Mouse (Mus musculus) spleen, adult 2 months (tissue): Measurements from ENCODE around the gene Fgf22. TPM values are rescaled to one million over a fixed set of nuclear protein-coding genes. Genes with fewer than 3 reads are reported as not detected.

Experiments used
- DNase-seq, 2 experiments: peaks; one replicate each; pipeline versions ENCODE4 v3.0.0 to v3.0.0-alpha.2; 2012 to 2021; ENCODE audit warnings: low spot score in 2 of 2, low read depth in 1 of 2
- H3K27ac ChIP-seq: fragments of 200-500 bp; 2 replicates; pipeline ENCODE4 v1.5.1; 2012; ENCODE audit warnings: low read length, inconsistent platforms; ENCODE audit not compliant: insufficient read depth
- H3K27me3 ChIP-seq: fragments of 200-500 bp; 2 replicates; pipeline ENCODE4 v1.6.1; 2012; ENCODE audit warnings: mild to moderate bottlenecking, moderate library complexity, low read length, inconsistent platforms; ENCODE audit not compliant: control insufficient read depth, insufficient read depth
- H3K36me3 ChIP-seq: fragments of 200-500 bp; 2 replicates; pipeline ENCODE4 v1.6.1; 2012; ENCODE audit warnings: mild to moderate bottlenecking, low read length, inconsistent platforms; ENCODE audit not compliant: control insufficient read depth, insufficient read depth
- H3K4me1 ChIP-seq: fragments of 200-500 bp; 2 replicates; pipeline ENCODE4 v1.6.1; 2011; ENCODE audit warnings: inconsistent platforms; ENCODE audit not compliant: control insufficient read depth, insufficient read depth, insufficient read length
- H3K4me3 ChIP-seq: fragments of 200-500 bp; 2 replicates; pipeline ENCODE4 v1.5.1; 2011; ENCODE audit warnings: mild to moderate bottlenecking, inconsistent platforms; ENCODE audit not compliant: insufficient read depth, insufficient read length; ENCODE audit errors: extremely low read depth
- CTCF ChIP-seq: fragments of 200-500 bp; IDR thresholded peaks from 2 replicates; pipeline ENCODE4 v1.5.1; 2011; ENCODE audit warnings: mild to moderate bottlenecking, inconsistent platforms; ENCODE audit not compliant: insufficient read depth, insufficient read length, insufficient replicate concordance; ENCODE audit errors: extremely low read depth
- POLR2A ChIP-seq: fragments of 200-500 bp; IDR thresholded peaks from 2 replicates; pipeline ENCODE4 v1.6.1; 2011; ENCODE audit warnings: low read depth, low read length, inconsistent platforms
- WGBS: fragments of 180-500 bp; shearing (Covaris S2); methylation state at CpG from one replicate; pipeline ENCODE4 v1.1.7; 2018; 5-methylcytosine and 5-hydroxymethylcytosine counted together
- polyA plus RNA-seq: library from polyadenylated mRNA; depleted of rRNA; stranded (reverse); fragments of >200 nt; gene quantifications from 2 replicates; pipeline ENCODE4 v1.2.3, GENCODE M21; 2012; rRNA removed

Fgf22 gene
- not detected in 2 replicates for polyA plus RNA-seq

DNA sequence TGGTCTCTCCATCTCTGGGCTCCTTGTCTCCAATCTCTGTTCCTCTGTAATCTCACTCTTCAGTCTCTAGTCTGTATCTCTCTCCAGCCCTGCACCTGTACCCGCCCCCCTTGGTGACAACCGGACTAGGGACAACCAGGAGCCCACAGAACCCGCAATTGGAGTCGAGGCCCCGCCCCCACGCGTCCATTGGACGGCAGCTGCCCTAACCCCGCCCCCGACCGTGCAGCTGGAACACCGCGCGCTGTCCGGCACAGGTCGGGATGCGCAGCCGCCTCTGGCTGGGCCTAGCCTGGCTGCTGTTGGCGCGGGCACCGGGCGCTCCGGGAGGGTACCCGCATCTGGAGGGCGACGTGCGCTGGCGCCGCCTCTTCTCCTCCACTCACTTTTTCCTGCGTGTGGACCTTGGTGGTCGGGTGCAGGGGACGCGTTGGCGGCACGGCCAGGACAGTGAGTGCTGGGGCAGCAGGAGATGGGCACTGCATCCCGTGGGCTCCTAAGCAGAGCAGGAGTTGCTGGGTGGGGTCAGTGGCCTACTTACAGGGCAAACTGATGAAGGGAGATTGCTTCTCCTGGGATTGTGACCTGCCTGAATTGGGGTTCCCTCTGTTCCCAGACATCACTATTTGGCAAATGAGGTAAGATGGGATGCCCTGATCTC is at the start of gene Fgf22:
TSS of gene Fgf22 (plus strand) at position 221 of the 661 bp plus-strand sequence.
- no peak within 1 kb of the TSS for H3K27ac ChIP-seq
- 0 out of 2 replicates have a peak, but pooled peaks cover 1% of the 10 kb centered on the region for H3K27me3 ChIP-seq
- DNase-seq: peak in 1 of 2 experiments; percentile 30
- no peak within 1 kb of the TSS; the same call in 1 of the 2 replicates for H3K4me3 ChIP-seq
- WGBS: 11% methylated on average over 36 of the region's 36 CpGs
- peaks cover 6% of the 10 kb centered on the region for H3K4me1 ChIP-seq
- H3K36me3 ChIP-seq: peaks cover 14% of the 10 kb centered on the region
- TF ChIP-seq CTCF (no peak), POLR2A (no peak)

DNA sequence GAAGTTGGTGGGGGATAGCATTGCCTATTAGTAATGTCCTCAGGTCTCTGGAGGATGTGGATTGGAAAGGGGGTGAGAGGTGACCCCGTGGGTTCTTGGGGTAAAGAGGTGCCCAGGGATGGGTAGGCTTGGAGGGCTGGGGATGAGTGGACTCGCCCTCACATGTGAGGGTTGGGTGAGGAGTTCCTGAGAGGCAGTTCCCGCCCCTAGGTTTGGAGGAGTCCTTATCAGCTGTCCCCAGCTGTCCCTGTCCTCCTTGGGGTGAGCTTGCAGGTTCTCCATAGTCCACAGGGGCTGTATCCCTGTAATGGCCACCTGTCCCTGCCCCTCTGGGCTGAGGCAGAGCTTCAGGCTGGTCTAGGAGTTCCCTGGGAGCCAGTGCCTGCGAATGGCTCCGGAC is 48.9 kb upstream of the Fgf22 start:
- no peak for TF ChIP-seq POLR2A
- no peak for TF ChIP-seq CTCF
- DNase-seq: no peak
- 68% methylated on average over 5 of the region's 5 CpGs for WGBS
- peaks cover 8% of the 10 kb centered on the region for H3K36me3 ChIP-seq
- H3K4me1 ChIP-seq: peaks cover 10% of the 10 kb centered on the region; the same call in 1 of the 2 replicates
- H3K27ac ChIP-seq: peak overlapping the region; percentile 14; the same call in 1 of the 2 replicates
- no peak overlapping the region for H3K4me3 ChIP-seq
- no peaks in the 10 kb centered on the region for H3K27me3 ChIP-seq

DNA sequence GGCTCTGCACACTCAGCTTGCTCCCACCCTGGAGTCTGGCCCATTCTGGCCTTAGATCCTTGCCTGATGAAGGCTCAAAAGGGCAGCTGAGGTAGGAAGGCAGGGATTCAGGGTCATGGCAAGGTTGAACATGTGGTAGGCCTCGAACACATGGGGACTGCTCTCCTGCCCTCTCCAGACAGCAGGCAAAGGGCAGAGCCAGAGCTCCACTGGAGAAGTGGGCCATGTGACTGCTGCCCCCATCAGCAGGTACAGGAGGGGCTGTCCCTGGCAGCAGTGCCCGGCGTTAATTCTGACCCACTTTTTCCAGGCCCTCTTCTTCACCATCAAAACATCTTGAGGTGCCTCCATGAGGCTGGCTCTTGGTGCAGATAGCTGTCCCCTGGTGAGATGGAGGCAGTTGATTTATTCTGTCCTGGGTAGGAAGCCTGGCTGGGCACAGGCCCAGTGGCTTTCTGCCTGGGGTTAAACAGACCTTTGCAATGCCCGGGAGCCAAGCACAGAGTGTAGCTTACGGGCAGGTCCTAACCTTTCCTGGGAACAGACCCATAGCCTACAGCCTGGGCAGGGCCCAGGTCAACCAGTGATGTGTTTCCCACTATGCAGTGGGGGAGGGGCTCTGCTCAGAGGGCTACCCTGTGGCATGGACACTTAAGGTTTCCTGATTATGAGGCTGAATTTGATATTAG is 48.3 kb upstream of the Fgf22 start:
- Histone ChIP-seq H3K4me1 (peaks cover 10% of the 10 kb centered on the region; the same call in 1 of the 2 replicates), H3K4me3 (peak overlapping the region; percentile 12; the same call in 1 of the 2 replicates), H3K36me3 (peaks cover 12% of the 10 kb centered on the region), H3K27ac (peak overlapping the region; percentile 4; the same call in 1 of the 2 replicates), H3K27me3 (no peaks in the 10 kb centered on the region)
- TF ChIP-seq CTCF (no peak), POLR2A (no peak)
- DNase-seq: no peak
- WGBS: 77% methylated on average over 5 of the region's 5 CpGs

DNA sequence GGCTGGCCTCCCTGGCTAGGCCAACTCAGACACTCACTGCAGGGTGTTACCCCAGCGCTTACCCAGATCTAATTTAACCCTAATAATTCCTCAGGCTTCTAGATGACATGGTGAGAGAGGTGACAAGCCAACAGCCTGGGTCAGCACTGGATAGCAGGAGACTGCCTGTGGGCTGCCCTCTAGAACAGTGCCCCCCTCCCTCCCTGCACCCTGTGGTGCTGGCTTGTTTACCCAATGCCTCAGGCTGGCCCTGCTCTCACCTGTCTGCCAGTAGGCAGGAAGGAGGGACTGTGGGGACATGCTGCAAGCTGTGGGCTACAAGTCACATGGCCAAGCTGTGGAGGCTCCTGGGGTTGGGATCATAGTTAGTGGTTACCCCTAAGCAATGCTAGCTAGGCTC is 47.7 kb upstream of the Fgf22 start:
- no peak for TF ChIP-seq POLR2A
- no peak for TF ChIP-seq CTCF
- H3K36me3 ChIP-seq: peaks cover 14% of the 10 kb centered on the region
- H3K27me3 ChIP-seq: no peaks in the 10 kb centered on the region
- 90% methylated on average over 1 of the region's 1 CpGs for WGBS
- DNase-seq: no peak
- no peak overlapping the region for H3K4me3 ChIP-seq
- H3K4me1 ChIP-seq: peaks cover 10% of the 10 kb centered on the region; the same call in 1 of the 2 replicates
- no peak overlapping the region for H3K27ac ChIP-seq

DNA sequence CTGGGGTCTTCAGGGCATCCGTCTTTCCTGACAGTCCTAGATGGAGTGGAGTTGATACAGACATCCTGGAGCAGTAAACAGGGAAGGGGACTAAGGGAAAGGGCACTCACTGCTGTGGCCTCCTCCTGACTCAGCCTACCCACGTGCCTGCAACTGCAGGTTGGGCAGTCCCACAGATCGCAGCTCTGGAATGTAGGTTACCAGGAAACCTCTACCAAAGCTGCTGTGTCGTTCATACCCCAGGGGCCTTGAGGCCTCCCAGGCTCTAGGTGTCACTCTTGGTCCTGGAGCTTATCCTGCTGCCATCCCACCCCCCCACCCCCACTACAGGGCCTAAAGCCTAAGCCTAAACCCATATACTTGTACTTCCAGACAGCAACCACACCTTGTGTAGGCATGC is 47.1 kb upstream of the Fgf22 start:
- no peak overlapping the region for H3K27ac ChIP-seq
- no peak overlapping the region for H3K4me3 ChIP-seq
- TF ChIP-seq POLR2A (no peak), CTCF (no peak)
- H3K4me1 ChIP-seq: peaks cover 10% of the 10 kb centered on the region; the same call in 1 of the 2 replicates
- DNase-seq: no peak
- H3K36me3 ChIP-seq: peaks cover 14% of the 10 kb centered on the region
- H3K27me3 ChIP-seq: no peaks in the 10 kb centered on the region
- WGBS: 79% methylated on average over 4 of the region's 4 CpGs

DNA sequence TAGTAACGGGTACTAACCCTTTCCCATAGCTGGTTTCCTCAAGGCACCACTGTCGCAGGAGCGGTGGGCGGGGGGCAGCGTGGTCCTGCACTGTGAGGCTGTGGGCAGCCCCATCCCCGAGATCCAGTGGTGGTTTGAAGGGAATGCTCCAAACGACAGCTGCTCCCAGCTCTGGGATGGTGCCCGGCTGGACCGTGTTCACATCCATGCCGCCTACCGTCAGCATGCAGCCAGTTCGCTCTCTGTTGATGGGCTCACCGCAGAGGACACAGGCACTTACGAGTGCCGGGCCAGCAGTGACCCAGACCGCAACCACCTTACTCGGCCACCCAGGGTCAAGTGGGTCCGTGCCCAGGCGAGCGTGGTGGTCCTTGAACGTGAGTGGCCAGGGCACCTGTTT is 46.2 kb upstream of the Fgf22 start:
- no peak overlapping the region for H3K4me3 ChIP-seq
- whole genome bisulfite sequencing: 95% methylated on average over 21 of the region's 21 CpGs
- H3K27me3 ChIP-seq: no peaks in the 10 kb centered on the region
- no peak for TF ChIP-seq POLR2A
- TF ChIP-seq CTCF: no peak
- no peak overlapping the region for H3K27ac ChIP-seq
- H3K4me1 ChIP-seq: peaks cover 10% of the 10 kb centered on the region; the same call in 1 of the 2 replicates
- no peak for DNase-seq
- H3K36me3 ChIP-seq: peaks cover 14% of the 10 kb centered on the region

DNA sequence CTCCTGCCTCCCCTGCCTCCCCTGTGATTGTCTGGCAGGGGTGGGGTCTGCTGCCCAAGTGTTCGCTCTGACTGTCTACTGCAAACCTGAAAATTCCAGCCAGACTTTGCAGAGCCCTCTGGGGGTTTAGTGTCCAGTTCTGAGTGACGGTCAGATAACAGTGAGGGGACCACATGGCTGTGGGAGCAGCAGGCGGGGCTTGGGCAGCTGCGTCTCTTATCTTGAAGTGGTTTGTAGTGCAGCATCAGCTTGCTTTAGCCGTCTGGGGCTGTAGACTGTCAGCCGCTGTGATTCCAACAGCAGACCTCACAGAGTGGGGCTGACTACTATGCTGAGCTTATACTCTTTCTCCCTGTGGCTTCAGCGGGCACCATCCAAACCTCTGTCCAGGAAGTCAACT is 45.6 kb upstream of the Fgf22 start:
- peaks cover 10% of the 10 kb centered on the region; the same call in 1 of the 2 replicates for H3K4me1 ChIP-seq
- H3K4me3 ChIP-seq: no peak overlapping the region
- WGBS: 85% methylated on average over 7 of the region's 7 CpGs
- no peaks in the 10 kb centered on the region for H3K27me3 ChIP-seq
- TF ChIP-seq POLR2A: no peak
- DNase-seq: no peak
- no peak overlapping the region for H3K27ac ChIP-seq
- peaks cover 14% of the 10 kb centered on the region for H3K36me3 ChIP-seq
